Mouse (Mus musculus) liver, embryonic 14.5 days (tissue): Measurements from ENCODE around the gene Gpatch3.

Experiments
- CTCF ChIP-seq: IDR thresholded peaks from 2 replicates; pipeline ENCODE4 v1.5.1; 2016; ENCODE audit warnings: antibody characterized with exemption, low read depth, control low read depth
- EP300 ChIP-seq: IDR thresholded peaks from 2 replicates; pipeline ENCODE4 v1.6.1; 2016; ENCODE audit warnings: antibody characterized with exemption, low read depth

DNA sequence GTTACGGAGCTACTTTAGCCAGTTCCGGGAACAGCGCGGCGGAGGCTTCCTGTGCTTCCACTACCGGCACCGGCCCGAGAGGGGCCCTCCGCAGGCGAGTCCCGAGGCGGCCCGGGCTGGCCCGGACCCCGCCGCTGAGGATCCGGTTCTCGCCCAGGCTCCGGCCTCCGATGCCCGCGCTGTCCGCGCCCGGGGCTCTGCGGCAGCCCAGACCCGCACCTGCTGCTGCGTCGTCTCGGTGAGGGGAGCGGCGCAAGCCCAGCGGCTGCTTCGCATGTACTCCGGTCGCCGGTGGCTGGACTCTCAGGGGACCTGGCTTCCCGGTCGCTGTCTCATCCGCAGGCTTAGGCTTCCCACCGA, 278 bp downstream of the Gpatch3 start:
- TF ChIP-seq EP300 (no peak; the same call in 1 of the 2 replicates), CTCF (no peak)
